Mouse (Mus musculus) MEL (cell line): ENCODE measurements around the gene Olfr263. TPM values are rescaled to one million over a fixed set of nuclear protein-coding genes. Genes with fewer than 3 reads are reported as not detected.
A peak's percentile ranks its signal among the peaks of the same experiment; 100 is the strongest.

ENCODE experiments used
- DNase-seq: peaks from one replicate; pipeline ENCODE4 v3.0.0; 2011; ENCODE audit warnings: low read depth, low spot score
- H3K27ac ChIP-seq: 2 replicates; pipeline ENCODE4 v1.5.1; 2012; ENCODE audit warnings: low read depth, mild to moderate bottlenecking, control low read depth, low read length, moderate library complexity; ENCODE audit not compliant: control insufficient read depth
- H3K27me3 ChIP-seq, 2 experiments: fragments of 150-350 bp in 1 of 2; sonication (generic) in 1 of 2; 2 replicates each; pipeline ENCODE4 v1.6.1; 2012; ENCODE audit warnings: low read length in 2 of 2, mild to moderate bottlenecking in 2 of 2, improper control_type of control experiment in 1 of 2, moderate library complexity in 1 of 2; ENCODE audit not compliant: insufficient read depth in 2 of 2, control insufficient read depth in 1 of 2
- H3K36me3 ChIP-seq, 2 experiments: 2 replicates each; pipeline ENCODE4 v1.6.1; 2012 to 2014; ENCODE audit warnings: low read length in 2 of 2, improper control_type of control experiment in 1 of 2, inconsistent platforms in 1 of 2, mild to moderate bottlenecking in 1 of 2; ENCODE audit not compliant: insufficient read depth in 2 of 2, control insufficient read depth in 1 of 2
- H3K4me1 ChIP-seq, 2 experiments: fragments of 150-350 bp in 1 of 2; sonication (generic) in 1 of 2; 2 replicates each; pipeline ENCODE4 v1.6.1; 2012; ENCODE audit warnings: low read length in 2 of 2, improper control_type of control experiment in 1 of 2, mild to moderate bottlenecking in 1 of 2; ENCODE audit not compliant: insufficient read depth in 2 of 2, control insufficient read depth in 1 of 2
- H3K4me3 ChIP-seq, 2 experiments: fragments of 150-350 bp in 1 of 2; sonication (generic) in 1 of 2; 2 replicates each; pipeline ENCODE4 v1.5.1; 2012; ENCODE audit warnings: low read depth in 2 of 2, low read length in 2 of 2, mild to moderate bottlenecking in 2 of 2, moderate library complexity in 2 of 2, control low read depth in 1 of 2, improper control_type of control experiment in 1 of 2; ENCODE audit not compliant: control insufficient read depth in 1 of 2, insufficient read depth in 1 of 2
- H3K79me2 ChIP-seq: 2 replicates; pipeline ENCODE4 v1.6.1; 2012; ENCODE audit warnings: mild to moderate bottlenecking, low read length, moderate library complexity; ENCODE audit not compliant: control insufficient read depth, poor library complexity, insufficient read depth
- H3K9ac ChIP-seq: 2 replicates; pipeline ENCODE4 v1.6.1; 2012; ENCODE audit warnings: low read depth, mild to moderate bottlenecking, control low read depth, low read length, moderate library complexity; ENCODE audit not compliant: control insufficient read depth, poor library complexity, severe bottlenecking
- H3K9me3 ChIP-seq: fragments of 150-350 bp; sonication (generic); replicated peaks from 2 replicates; pipeline ENCODE4 v1.6.1; 2012; ENCODE audit warnings: mild to moderate bottlenecking, low read length, improper control_type of control experiment, moderate library complexity; ENCODE audit not compliant: insufficient read depth
- CHD1 ChIP-seq: IDR thresholded peaks from 2 replicates; pipeline ENCODE4 v1.6.1; 2012; ENCODE audit warnings: low read depth, mild to moderate bottlenecking, inconsistent platforms, low read length, improper control_type of control experiment
- CTCF ChIP-seq, 3 experiments: IDR thresholded peaks in 2 of 3; conservative IDR thresholded peaks in 1 of 3; 2 replicates each; pipeline ENCODE4 v1.5.1; 2011 to 2012; ENCODE audit warnings: low read length in 3 of 3, low read depth in 2 of 3, mild to moderate bottlenecking in 2 of 3, improper control_type of control experiment in 1 of 3, inconsistent platforms in 1 of 3, mixed read lengths in 1 of 3, moderate library complexity in 1 of 3; ENCODE audit not compliant: control insufficient read depth in 1 of 3, insufficient read depth in 1 of 3, poor library complexity in 1 of 3, severe bottlenecking in 1 of 3
- E2F4 ChIP-seq: IDR thresholded peaks from 2 replicates; pipeline ENCODE4 v1.6.1; 2011; ENCODE audit warnings: low read depth, low read length, improper control_type of control experiment, borderline replicate concordance
- GABPA ChIP-seq: IDR thresholded peaks from 2 replicates; pipeline ENCODE4 v1.6.1; 2012; ENCODE audit warnings: low read depth, mild to moderate bottlenecking, inconsistent platforms, low read length, improper control_type of control experiment, moderate library complexity
- GATA1 ChIP-seq: IDR thresholded peaks from 2 replicates; pipeline ENCODE4 v1.6.1; 2011; ENCODE audit warnings: low read depth, low read length, improper control_type of control experiment
- JUND ChIP-seq: IDR thresholded peaks from 2 replicates; pipeline ENCODE4 v1.6.1; 2011; ENCODE audit warnings: low read depth, mild to moderate bottlenecking, improper control_type of control experiment, low read length
- KAT2A ChIP-seq: conservative IDR thresholded peaks from 2 replicates; pipeline ENCODE4 v1.6.1; 2012; ENCODE audit warnings: low read depth, low read length, improper control_type of control experiment, inconsistent platforms
- MYC ChIP-seq: IDR thresholded peaks from 2 replicates; pipeline ENCODE4 v1.6.1; 2011; ENCODE audit warnings: low read depth, mild to moderate bottlenecking, low read length, improper control_type of control experiment, moderate library complexity
- NELFE ChIP-seq: IDR thresholded peaks from 2 replicates; pipeline ENCODE4 v1.6.1; 2011; ENCODE audit warnings: low read depth, low read length, improper control_type of control experiment
- POLR2A ChIP-seq, 2 experiments: IDR thresholded peaks; 2 replicates each; pipeline ENCODE4 v1.6.1; 2011 to 2012; ENCODE audit warnings: low read length in 2 of 2, mild to moderate bottlenecking in 2 of 2, control low read depth in 1 of 2, improper control_type of control experiment in 1 of 2, low read depth in 1 of 2, moderate library complexity in 1 of 2; ENCODE audit not compliant: control insufficient read depth in 1 of 2, insufficient read depth in 1 of 2, poor library complexity in 1 of 2
- POLR2AphosphoS5 ChIP-seq: IDR thresholded peaks from 2 replicates; pipeline ENCODE4 v1.6.1; 2012; ENCODE audit warnings: low read depth, borderline replicate concordance, mild to moderate bottlenecking, inconsistent platforms, low read length, moderate library complexity, mixed read lengths
- RAD21 ChIP-seq: IDR thresholded peaks from 2 replicates; pipeline ENCODE4 v1.6.1; 2011; ENCODE audit warnings: mild to moderate bottlenecking, low read depth, low read length, improper control_type of control experiment
- SIN3A ChIP-seq: IDR thresholded peaks from 2 replicates; pipeline ENCODE4 v1.6.1; 2012; ENCODE audit warnings: low read length, improper control_type of control experiment, inconsistent platforms
- SMC3 ChIP-seq: IDR thresholded peaks from 2 replicates; pipeline ENCODE4 v1.6.1; 2011; ENCODE audit warnings: low read depth, low read length, improper control_type of control experiment
- UBTF ChIP-seq: IDR thresholded peaks from 2 replicates; pipeline ENCODE4 v1.6.1; 2012; ENCODE audit warnings: low read depth, mild to moderate bottlenecking, inconsistent platforms, low read length, improper control_type of control experiment, moderate library complexity, borderline replicate concordance; ENCODE audit not compliant: insufficient read depth
- ZC3H11A ChIP-seq: IDR thresholded peaks from 2 replicates; pipeline ENCODE4 v1.6.1; 2012; ENCODE audit warnings: low read depth, mild to moderate bottlenecking, inconsistent platforms, low read length, improper control_type of control experiment
- polyA plus RNA-seq, 2 experiments: library from polyadenylated mRNA; stranded (reverse) in 1 of 2; unstranded in 1 of 2; fragments of >175 nt in 1 of 2; fragments of >200 nt in 1 of 2; gene quantifications; 2 replicates each; pipeline versions ENCODE4 v1.2.1 to v1.2.4; 2012; ENCODE audit warnings: low replicate concordance in 2 of 2, low read depth in 1 of 2; ENCODE audit not compliant: insufficient read length in 2 of 2, insufficient read depth in 1 of 2, missing spikeins in 1 of 2
- total RNA-seq: library from RNA; depleted of rRNA; stranded (reverse); fragments of 300-350 nt; gene quantifications from 2 replicates; pipeline ENCODE4 v1.2.3, GENCODE M21; 2012

The Olfr263 gene
- total and polyA plus RNA-seq, 3 experiments: not detected

DNA sequence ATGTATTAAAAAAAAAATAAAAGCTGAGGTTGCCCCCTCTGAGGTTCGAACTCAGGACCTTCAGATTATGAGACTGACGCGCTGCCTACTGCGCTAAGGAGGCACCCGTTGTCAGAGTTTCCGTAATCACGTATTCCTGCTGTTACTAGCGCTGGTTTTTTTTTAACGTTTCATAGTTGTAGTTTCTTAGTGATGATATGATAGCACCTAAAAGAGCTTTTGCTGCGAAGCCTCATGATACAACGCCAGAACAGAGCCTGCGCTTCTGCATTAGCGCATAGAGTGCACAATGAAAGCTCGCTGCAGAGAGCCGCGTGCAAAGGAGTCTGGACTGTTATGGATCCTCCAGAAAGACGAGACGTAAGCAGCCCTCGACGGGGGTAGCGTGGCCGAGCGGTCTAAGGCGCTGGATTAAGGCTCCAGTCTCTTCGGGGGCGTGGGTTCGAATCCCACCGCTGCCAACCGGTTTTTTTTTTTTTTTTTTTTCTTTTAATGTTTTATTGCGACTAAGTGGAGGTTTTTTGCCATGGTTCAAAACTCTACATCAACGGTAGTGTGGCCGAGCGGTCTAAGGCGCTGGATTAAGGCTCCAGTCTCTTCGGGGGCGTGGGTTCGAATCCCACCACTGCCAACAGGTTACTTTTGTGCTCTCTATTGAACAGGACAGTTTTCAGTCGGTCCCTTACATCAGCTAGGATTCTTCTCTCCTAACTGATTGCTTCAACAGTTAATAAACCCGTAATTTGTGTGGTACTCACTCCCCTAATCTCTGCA lies 40.4 kb downstream of the Olfr263 start:
- Histone ChIP-seq H3K9ac (peak overlapping the region; percentile 50), H3K9me3 (no peaks in the 10 kb centered on the region), H3K36me3 (peaks cover 0 to 13% of the 10 kb centered on the region in 2 experiments; a peak in 2 of 4 replicates), H3K27me3 (no peaks in the 10 kb centered on the region), H3K27ac (peak overlapping the region; percentile 33; the same call in 1 of the 2 replicates), H3K79me2 (no peaks in the 10 kb centered on the region), H3K4me3 (peak overlapping the region; percentile 74 to 76), H3K4me1 (peaks cover 0 to 7% of the 10 kb centered on the region in 2 experiments; a peak in 2 of 4 replicates)
- no peak for TF ChIP-seq KAT2A
- no peak for TF ChIP-seq SIN3A
- peak; percentile 32; the same call in 1 of the 2 replicates for TF ChIP-seq GATA1
- peak; percentile 95 for DNase-seq

DNA sequence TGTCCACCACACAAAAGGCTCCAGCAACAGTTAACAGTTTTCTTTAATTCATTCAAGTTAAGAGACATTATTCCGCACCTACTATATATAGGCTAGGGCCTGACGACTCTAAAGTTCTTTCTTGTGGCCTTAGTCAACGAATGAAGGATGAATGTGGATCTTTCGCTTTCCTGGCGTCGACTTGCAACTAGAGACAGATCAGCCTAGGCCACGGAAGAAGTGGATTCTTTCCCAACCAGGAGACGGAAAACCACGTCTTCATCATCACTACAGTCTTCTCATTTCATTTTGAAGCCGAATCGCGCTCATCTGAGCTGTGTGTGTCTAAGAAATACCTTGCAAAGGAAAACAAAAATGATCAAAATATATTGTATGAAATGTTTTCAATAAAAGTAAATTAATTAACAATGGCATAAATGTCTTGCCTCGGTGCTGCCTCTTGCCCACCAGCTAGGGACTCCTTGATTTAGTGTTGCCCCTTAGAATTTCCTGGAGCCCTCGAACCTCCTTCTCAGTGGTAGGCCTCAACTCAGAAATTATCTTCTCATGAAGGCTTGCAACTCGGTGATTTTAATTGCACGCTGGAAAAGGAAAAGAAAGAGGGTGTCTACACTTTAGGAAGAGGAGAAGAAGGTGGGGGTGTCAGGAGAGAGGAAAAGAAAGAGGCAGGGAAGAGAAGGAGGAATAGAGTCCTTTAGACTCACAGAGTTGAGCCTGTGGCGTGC lies 41.2 kb downstream of the Olfr263 start:
- H3K27me3 ChIP-seq: no peaks in the 10 kb centered on the region
- peak overlapping the region; percentile 53 for H3K9ac ChIP-seq
- H3K27ac ChIP-seq: no peak overlapping the region
- peaks cover 0 to 7% of the 10 kb centered on the region in 2 experiments; a peak in 2 of 4 replicates for H3K4me1 ChIP-seq
- DNase-seq: peak; percentile 66
- TF ChIP-seq CHD1 (no peak), RAD21 (no peak), CTCF (IDR thresholded peaks at IDR 0.05 in 2 of 3, conservative IDR thresholded peaks at IDR 0.05 in 1 of 3; ENCODE audit: control insufficient read depth in 1 of 3, insufficient read depth in 1 of 3, low read depth in 2 of 3, low read length in 3 of 3, poor library complexity in 1 of 3, severe bottlenecking in 1 of 3) (no peak), MYC (no peak), POLR2AphosphoS5 (no peak), KAT2A (no peak), ZC3H11A (no peak), JUND (no peak), GABPA (no peak), E2F4 (no peak), SMC3 (no peak), UBTF (no peak), POLR2A (IDR thresholded peaks at IDR 0.05; ENCODE audit: control insufficient read depth in 1 of 2, insufficient read depth in 1 of 2, low read depth in 1 of 2, low read length in 2 of 2, poor library complexity in 1 of 2) (no peak), NELFE (no peak)
- H3K4me3 ChIP-seq: peak overlapping the region; percentile 60 to 61
- peaks cover 0 to 13% of the 10 kb centered on the region in 2 experiments; a peak in 2 of 4 replicates for H3K36me3 ChIP-seq
- H3K9me3 ChIP-seq: no peaks in the 10 kb centered on the region
- H3K79me2 ChIP-seq: no peaks in the 10 kb centered on the region
